Mouse (Mus musculus) urinary bladder, postnatal 25 days (tissue): ENCODE measurements around the gene Hist1h3f.
A peak's percentile ranks its signal among the peaks of the same experiment; 100 is the strongest.

ENCODE experiments used
- DNase-seq: peaks from one replicate; pipeline ENCODE4 v3.0.0; 2022; ENCODE audit warnings: low spot score

Hist1h3f gene

GRCm38 (mm10) chr13:23518295-23518603, 25.6 kb upstream of the Hist1h3f start:
- DNase-seq = no peak

DNA sequence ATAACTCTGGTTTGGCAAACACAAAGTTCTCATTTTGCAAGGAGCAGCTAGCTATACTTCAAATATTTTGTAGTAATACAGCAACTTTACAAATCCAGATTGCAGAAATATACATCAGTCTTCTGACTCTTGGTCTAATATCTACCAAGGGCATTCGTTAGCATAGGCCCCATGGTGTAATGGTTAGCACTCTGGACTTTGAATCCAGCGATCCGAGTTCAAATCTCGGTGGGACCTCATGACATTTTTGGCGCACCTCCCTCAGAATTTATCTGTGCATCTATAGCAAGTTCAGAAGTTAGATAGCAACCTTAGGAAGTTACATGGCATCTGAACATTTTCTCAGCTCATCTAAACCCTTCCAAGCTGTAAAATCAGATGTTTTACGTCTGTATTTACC, 25.0 kb upstream of the Hist1h3f start:
- peak; percentile 65 for DNase-seq

- peak; percentile 56 for DNase-seq
Observed at GRCm38 (mm10) chr13:23519416-23519815, 24.4 kb upstream of the Hist1h3f start.

DNA sequence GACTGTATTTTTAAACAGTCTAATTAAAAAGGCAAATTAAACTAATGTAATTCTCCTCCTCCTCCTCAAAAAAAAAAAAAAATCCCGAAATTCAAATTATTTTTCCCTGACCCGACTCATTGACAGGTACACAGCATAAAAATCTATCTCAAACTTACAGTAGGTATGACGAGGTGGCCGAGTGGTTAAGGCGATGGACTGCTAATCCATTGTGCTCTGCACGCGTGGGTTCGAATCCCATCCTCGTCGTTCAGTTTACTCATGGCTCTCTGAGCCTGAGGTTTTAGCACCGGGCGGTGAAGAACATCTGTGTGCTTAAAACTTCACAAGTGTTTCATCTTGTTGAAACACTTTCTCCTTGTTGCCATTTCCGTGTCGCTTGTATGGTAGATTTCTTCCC, 22.1 kb upstream of the Hist1h3f start:
- DNase-seq = peak; percentile 58

DNA sequence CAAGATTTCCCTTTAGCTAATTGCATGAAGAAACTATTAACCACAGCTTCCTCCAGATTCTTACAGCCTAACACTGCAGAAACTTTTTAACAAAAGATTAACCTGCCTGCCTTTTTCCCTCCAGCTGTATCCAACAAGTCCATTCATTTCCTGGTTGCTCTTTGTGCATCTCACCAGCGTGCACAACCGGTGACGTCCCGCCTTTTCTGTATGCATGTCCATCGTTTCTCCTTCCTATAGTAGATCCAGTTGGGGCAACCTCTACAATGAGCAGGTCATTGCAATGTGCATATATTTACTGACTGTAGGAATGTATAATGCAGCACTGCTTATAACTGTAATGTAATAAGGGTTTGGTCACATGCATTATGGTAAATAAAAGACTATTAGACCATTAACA, 19.9 kb upstream of the Hist1h3f start:
- no peak for DNase-seq

DNA sequence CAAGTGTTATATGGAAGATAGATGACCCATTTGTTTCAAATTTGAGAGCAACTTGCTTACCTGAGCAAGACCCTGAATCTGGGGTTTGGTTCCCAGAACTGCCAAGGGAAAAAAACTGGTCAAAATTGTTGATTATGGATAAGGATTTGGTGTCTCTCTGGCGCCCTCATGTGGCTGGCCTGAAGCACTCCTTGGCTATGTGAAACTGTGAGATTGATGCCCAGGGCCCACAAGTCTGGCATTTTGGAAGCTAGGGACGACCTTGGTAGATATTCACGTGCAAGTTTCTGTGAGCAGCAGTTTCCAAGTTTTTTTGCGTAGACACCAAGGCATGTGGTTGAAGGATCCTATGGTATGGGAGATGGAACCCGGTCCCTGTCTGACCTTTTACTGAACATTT, 19.2 kb upstream of the Hist1h3f start:
- peak; percentile 82 for DNase-seq

GRCm38 (mm10) chr13:23525901-23526300, 18.0 kb upstream of the Hist1h3f start:
- no peak for DNase-seq

- peak; percentile 89 for DNase-seq
Observed at GRCm38 (mm10) chr13:23526312-23526711, 17.5 kb upstream of the Hist1h3f start.

- no peak for DNase-seq
Observed at GRCm38 (mm10) chr13:23529005-23529404, 14.8 kb upstream of the Hist1h3f start.

DNA sequence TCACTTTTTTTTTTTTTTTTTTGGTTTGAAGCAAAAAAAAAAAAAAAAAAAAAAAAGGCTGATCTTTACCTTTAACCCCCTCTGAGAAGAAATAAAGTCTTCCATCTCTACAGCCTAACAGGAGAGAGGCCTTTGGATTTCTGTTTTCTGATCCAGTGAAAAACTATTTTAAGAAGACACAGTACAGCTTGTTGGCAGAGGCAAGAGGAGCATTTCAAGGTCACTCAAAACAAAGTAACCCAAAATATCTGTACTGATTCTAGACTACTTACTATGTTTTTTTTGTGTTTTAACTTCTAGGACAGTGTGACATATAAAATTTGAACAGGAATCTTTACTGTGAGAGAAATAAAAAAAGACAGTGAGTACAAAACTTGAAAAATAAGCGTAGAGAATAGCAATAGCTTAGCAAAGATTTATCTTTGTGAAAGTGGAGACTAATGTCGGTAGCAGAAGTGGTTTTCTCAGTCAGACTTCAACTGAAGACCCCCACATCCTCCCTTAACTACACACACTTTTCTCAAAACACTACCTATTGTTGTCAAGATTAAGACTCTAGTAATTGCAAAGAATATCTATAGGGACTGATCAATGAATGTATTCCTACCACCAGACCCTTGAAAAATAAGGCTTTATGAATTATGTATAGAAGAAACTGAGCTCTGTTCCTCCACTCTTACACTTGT, 14.2 kb upstream of the Hist1h3f start:
- no peak for DNase-seq

- peak; percentile 52 for DNase-seq
Observed at GRCm38 (mm10) chr13:23530181-23530900, 13.5 kb upstream of the Hist1h3f start.

GRCm38 (mm10) chr13:23530901-23531875, 12.7 kb upstream of the Hist1h3f start, which contains the start of gene Hist1h4h:
TSS of gene Hist1h4h (plus strand) at chr13:23531050.
- DNase-seq = peak; percentile 92

DNA sequence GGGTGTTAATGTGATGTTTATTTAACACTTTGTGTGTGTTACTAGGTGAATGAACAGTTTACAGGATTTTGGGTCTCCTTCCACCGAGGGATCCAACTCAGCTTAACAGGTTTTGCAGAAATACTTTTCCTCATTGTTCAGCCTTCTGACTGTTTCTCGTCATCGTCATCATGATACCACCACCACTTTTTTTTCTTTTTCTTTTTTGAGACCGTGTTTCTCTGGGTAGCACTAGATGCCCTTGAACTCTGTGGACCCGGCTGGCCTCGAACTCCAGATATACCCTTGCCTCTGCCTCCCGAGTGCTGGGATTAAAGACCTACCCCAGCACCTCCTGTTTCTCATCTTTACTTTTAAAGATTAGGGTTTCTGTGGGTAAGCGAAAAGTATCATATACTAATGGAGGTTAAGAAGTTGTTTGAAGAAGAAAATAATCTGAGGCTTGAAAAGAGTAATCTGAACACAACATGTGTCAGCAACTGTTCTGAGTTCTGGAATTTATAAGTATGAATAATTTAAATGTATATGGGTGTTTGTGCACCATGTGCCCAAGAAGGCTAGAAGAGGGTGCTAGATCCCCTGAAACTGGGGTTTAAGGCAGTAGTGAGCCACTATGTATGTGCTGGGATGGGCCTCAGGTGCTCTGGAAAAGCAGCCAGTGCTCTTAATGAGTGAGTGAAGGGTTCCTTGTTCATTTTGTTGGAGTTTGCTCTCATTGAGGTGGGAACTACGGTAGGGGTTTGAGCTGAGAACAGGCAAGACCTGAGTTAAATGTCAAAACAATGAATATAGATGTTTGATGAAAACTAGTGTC, 11.4 kb upstream of the Hist1h3f start:
- no peak for DNase-seq

DNA sequence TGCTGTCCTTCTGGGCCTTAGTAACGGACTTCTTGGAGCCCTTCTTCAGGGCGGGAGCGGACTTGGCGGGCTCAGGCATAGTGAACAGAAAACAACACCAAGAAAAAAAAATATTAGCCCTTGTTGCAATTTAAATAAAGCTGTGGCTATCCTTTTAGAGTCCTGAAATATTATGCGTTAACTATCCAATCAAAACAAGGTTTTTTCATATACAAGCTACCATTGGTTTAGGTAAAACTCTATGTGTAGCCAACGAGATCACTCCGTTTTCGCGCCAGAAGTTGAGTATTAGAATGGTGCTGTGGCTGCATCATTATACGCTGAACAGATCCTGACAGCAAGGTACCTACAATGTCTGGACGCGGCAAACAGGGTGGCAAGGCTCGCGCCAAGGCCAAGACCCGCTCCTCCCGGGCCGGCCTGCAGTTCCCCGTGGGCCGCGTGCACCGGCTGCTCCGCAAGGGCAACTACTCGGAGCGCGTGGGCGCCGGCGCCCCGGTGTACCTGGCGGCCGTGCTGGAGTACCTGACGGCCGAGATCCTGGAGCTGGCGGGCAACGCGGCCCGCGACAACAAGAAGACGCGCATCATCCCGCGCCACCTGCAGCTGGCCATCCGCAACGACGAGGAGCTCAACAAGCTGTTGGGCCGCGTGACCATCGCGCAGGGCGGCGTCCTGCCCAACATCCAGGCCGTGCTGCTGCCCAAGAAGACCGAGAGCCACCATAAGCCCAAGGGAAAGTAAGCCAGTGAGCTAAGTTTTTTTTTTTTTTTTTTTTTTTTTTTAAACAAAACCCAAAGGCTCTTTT, 10.1 kb upstream of the Hist1h3f start, which contains the start of gene Hist1h2af:
Hist1h2af (plus strand) TSS at position 347 of the 808 bp plus-strand sequence.
- peak; percentile 40 for DNase-seq

DNA sequence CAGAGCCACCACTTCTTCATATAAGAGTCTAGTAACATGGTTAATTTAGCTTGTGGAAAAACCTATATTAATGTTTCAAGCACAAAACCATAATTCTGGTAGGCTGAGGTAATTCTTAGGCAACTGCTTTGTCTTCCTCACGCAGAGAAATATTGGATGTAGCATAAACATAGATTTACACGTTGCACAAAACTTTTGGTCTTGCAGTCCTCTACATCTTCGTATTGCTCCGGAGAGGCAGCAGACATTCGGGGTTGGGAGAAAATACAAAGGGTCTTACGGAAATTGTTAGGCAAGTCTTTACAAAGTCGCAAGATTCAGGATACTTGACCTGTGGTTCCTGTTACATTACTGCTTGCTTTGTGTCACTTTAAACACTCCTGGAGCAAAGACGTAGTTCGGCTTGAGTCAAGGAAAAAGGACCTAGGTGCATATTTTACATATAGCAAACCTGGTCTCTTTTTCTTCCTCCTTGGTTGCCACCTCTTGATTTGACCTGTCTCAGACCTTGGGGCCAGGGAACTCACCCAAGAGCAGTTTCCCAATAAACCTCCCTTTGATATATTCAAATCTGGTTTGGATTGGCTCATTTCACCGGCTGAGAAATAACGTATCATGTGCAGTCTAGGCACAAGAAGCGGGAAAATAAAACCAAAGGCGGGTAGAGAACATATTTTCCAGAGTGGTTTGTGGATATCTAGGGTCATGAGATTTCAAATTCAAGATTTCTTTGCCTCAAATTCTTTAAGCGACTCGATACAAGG, 9.3 kb upstream of the Hist1h3f start:
- DNase-seq = no peak

- peak; percentile 61 for DNase-seq
Observed at GRCm38 (mm10) chr13:23535137-23536075, 8.4 kb upstream of the Hist1h3f start, which contains the start of gene Hist1h3g. TSS of gene Hist1h3g (plus strand) at chr13:23535422.

DNA sequence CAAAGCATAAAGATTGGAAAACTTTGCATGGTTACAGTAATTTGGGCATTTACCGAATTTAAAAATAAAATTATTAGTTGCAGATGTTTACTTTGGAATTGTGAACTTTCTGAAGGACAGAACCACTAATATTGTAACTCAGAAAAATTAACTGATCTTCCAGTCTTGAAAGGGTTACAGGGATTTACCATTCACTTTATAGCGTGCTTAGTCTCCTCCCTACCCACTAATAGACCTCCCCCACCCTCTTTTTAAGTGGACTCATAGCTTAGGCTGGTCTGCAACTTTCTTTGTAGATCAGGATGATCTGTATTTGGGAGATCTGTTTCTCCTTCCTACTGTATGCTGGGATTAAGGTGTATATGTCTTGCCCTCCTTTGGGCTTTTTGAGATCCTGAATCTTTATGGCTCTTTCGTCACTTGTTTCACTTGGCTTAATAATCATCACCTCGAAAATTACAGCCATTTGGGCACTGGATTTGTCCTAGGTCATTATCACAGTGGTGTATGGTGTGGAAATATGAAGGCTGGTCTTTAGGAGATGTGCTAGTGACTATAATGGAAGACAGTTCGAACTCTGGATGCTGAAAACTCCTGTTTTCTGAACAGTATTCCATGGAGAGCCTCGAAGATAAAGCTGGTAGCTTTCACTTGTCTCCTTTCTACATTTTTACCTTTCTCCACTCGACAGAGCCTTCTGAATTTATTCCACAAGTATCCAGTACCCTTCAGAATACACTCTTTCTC, 7.6 kb upstream of the Hist1h3f start:
- no peak for DNase-seq
